Mouse (Mus musculus): ENCODE data around the gene Camta1. TPM values are rescaled to one million over a fixed set of nuclear protein-coding genes. Genes with fewer than 3 reads are reported as not detected.

Camta1 gene
- polyA plus RNA-seq, 1 experiment from 2014 or later: 61.9 TPM

- Histone ChIP-seq H3K36me3 (ENCODE audit: control insufficient read depth, insufficient read depth, low read length) (no peaks in the 10 kb centered on the region), H3K4me2 (replicated peaks; ENCODE audit: low read depth) (no peak overlapping the region), H3K27me3 (ENCODE audit: control insufficient read depth, insufficient read depth, low read length) (no peaks in the 10 kb centered on the region), H3K4me3 (ENCODE audit: low read depth, low read length) (no peak overlapping the region), H3K9ac (ENCODE audit: low read length) (no peak overlapping the region), H3K9me3 (ENCODE audit: control insufficient read depth, low read length) (no peaks in the 10 kb centered on the region), H3K4me1 (replicated peaks; ENCODE audit: control insufficient read depth, insufficient read depth) (no peaks in the 10 kb centered on the region), H3K27ac (replicated peaks) (no peak overlapping the region)
- DNase-seq (ENCODE audit: low spot score) (no peak), ATAC-seq (ENCODE audit: low FRiP score, low TSS enrichment) (no peak)
- 84% methylated on average over 3 of the region's 3 CpGs for WGBS
- no peak for TF ChIP-seq EP300 (optimal IDR thresholded peaks at IDR 0.05)
- no peak for TF ChIP-seq CTCF (IDR thresholded peaks at IDR 0.05; ENCODE audit: low read depth)
Measured at GRCm38 (mm10) chr4:151773651-151774050, 88.0 kb downstream of the Camta1 start.

- WGBS: 80% methylated on average over 5 of the region's 5 CpGs
- H3K27ac ChIP-seq (replicated peaks): no peak overlapping the region
- ATAC-seq (ENCODE audit: low FRiP score, low TSS enrichment) (no peak), DNase-seq (ENCODE audit: low spot score) (no peak)
- no peak overlapping the region for H3K4me3 ChIP-seq (ENCODE audit: low read depth, low read length)
- H3K9ac ChIP-seq (ENCODE audit: low read length): no peak overlapping the region
- H3K36me3 ChIP-seq (ENCODE audit: control insufficient read depth, insufficient read depth, low read length): no peaks in the 10 kb centered on the region
- TF ChIP-seq EP300 (optimal IDR thresholded peaks at IDR 0.05) (no peak), CTCF (IDR thresholded peaks at IDR 0.05; ENCODE audit: low read depth) (no peak)
- no peaks in the 10 kb centered on the region for H3K4me1 ChIP-seq (replicated peaks; ENCODE audit: control insufficient read depth, insufficient read depth)
- H3K27me3 ChIP-seq (ENCODE audit: control insufficient read depth, insufficient read depth, low read length): no peaks in the 10 kb centered on the region
- H3K4me2 ChIP-seq (replicated peaks; ENCODE audit: low read depth): no peak overlapping the region
- no peaks in the 10 kb centered on the region for H3K9me3 ChIP-seq (ENCODE audit: control insufficient read depth, low read length)
Measured at GRCm38 (mm10) chr4:151773007-151773406, 88.7 kb downstream of the Camta1 start.

GRCm38 (mm10) chr4:151770697-151771096 is 91.0 kb downstream of the Camta1 start:
- DNase-seq (ENCODE audit: low spot score): no peak
- no peak for ATAC-seq (ENCODE audit: low FRiP score, low TSS enrichment)

DNA sequence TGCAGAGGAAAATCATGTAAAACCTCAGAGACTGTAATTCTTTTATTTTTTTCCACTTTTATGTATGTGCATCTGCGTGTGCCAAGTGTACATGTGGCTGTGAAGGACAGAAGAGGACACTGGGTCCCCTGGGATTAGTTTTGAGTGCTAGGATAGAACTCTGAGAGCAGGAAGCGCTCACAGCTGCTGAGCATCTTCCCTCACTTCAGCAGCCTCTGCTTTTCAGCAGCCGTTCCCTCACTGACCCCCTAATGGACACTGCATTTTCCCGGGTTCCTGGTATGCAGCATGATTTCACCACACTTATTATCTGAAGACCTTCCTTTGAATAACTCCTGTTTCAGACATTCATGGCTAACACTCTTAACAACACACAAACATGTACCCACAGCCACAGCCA is 93.9 kb downstream of the Camta1 start:
- Histone ChIP-seq H3K9me3 (ENCODE audit: control insufficient read depth, low read length) (no peaks in the 10 kb centered on the region), H3K27ac (replicated peaks) (no peak overlapping the region), H3K4me2 (replicated peaks; ENCODE audit: low read depth) (no peak overlapping the region), H3K4me3 (ENCODE audit: low read depth, low read length) (no peak overlapping the region), H3K27me3 (ENCODE audit: control insufficient read depth, insufficient read depth, low read length) (no peaks in the 10 kb centered on the region), H3K9ac (ENCODE audit: low read length) (no peak overlapping the region), H3K36me3 (ENCODE audit: control insufficient read depth, insufficient read depth, low read length) (no peaks in the 10 kb centered on the region), H3K4me1 (replicated peaks; ENCODE audit: control insufficient read depth, insufficient read depth) (no peaks in the 10 kb centered on the region)
- no peak for ATAC-seq (ENCODE audit: low FRiP score, low TSS enrichment)
- 75% methylated on average over 4 of the region's 4 CpGs for WGBS
- DNase-seq (ENCODE audit: low spot score): no peak
- TF ChIP-seq EP300 (optimal IDR thresholded peaks at IDR 0.05) (no peak), CTCF (IDR thresholded peaks at IDR 0.05; ENCODE audit: low read depth) (no peak)

More at GRCm38 (mm10) chr4:151770697-151771096, 91.0 kb downstream of the Camta1 start:
- H3K27me3 ChIP-seq (ENCODE audit: control insufficient read depth, insufficient read depth, low read length): no peaks in the 10 kb centered on the region
- no peak overlapping the region for H3K4me3 ChIP-seq (ENCODE audit: low read depth, low read length)
- no peaks in the 10 kb centered on the region for H3K9me3 ChIP-seq (ENCODE audit: control insufficient read depth, low read length)
- no peak for TF ChIP-seq EP300 (optimal IDR thresholded peaks at IDR 0.05)
- TF ChIP-seq CTCF (IDR thresholded peaks at IDR 0.05; ENCODE audit: low read depth): no peak
- H3K4me1 ChIP-seq (replicated peaks; ENCODE audit: control insufficient read depth, insufficient read depth): no peaks in the 10 kb centered on the region
- H3K36me3 ChIP-seq (ENCODE audit: control insufficient read depth, insufficient read depth, low read length): no peaks in the 10 kb centered on the region
- H3K9ac ChIP-seq (ENCODE audit: low read length): no peak overlapping the region
- H3K27ac ChIP-seq (replicated peaks): no peak overlapping the region
- 35% methylated on average over 5 of the region's 5 CpGs for WGBS
- H3K4me2 ChIP-seq (replicated peaks; ENCODE audit: low read depth): no peak overlapping the region

DNA sequence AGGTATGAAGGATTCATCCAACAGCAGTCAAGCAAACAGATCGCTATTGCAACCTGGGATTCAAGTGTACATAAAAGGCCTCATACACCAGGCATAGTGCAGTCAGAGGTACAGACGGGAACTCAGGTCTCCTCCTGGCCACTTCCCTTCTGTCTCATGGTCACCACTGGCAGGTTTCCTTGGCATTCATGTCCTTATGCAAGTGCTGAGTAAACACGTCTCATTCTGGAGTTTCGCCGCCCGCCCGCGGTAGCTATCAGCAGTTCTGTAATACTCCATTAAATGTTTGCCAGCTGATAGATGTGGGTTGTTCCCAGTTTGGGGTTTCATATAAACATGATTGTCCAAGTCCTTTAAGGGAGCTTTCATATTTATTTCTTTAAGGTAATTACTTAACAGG is 94.3 kb downstream of the Camta1 start:
- no peaks in the 10 kb centered on the region for H3K27me3 ChIP-seq (ENCODE audit: control insufficient read depth, insufficient read depth, low read length)
- no peak for TF ChIP-seq EP300 (optimal IDR thresholded peaks at IDR 0.05)
- no peak for TF ChIP-seq CTCF (IDR thresholded peaks at IDR 0.05; ENCODE audit: low read depth)
- 77% methylated on average over 8 of the region's 8 CpGs for WGBS
- H3K4me3 ChIP-seq (ENCODE audit: low read depth, low read length): no peak overlapping the region
- no peak overlapping the region for H3K9ac ChIP-seq (ENCODE audit: low read length)
- no peak overlapping the region for H3K4me2 ChIP-seq (replicated peaks; ENCODE audit: low read depth)
- no peaks in the 10 kb centered on the region for H3K4me1 ChIP-seq (replicated peaks; ENCODE audit: control insufficient read depth, insufficient read depth)
- no peaks in the 10 kb centered on the region for H3K9me3 ChIP-seq (ENCODE audit: control insufficient read depth, low read length)
- peak; percentile 23 for DNase-seq (ENCODE audit: low spot score)
- H3K36me3 ChIP-seq (ENCODE audit: control insufficient read depth, insufficient read depth, low read length): no peaks in the 10 kb centered on the region
- ATAC-seq (ENCODE audit: low FRiP score, low TSS enrichment): no peak
- no peak overlapping the region for H3K27ac ChIP-seq (replicated peaks)

DNA sequence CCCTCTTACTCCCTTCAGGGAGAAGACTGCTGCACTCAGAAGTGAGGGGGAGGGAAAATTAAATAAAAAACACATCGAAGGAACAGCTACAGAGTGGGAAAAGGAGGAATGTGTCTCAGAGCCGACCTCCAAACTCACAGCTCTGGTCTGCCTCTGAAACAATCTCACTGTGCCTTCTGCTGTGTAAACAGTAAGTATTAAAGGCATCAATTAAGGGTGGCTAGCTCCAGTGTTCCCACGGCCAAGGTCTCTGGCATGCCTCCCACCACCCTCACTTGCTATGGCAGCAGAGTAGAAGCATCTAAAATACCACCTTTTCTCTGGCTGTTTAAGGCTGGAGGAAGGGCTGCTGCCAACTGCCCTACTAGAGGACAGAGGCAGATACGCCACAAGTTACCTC is 96.3 kb downstream of the Camta1 start:
- Histone ChIP-seq H3K27ac (replicated peaks) (no peak overlapping the region), H3K36me3 (ENCODE audit: control insufficient read depth, insufficient read depth, low read length) (no peaks in the 10 kb centered on the region), H3K9me3 (ENCODE audit: control insufficient read depth, low read length) (no peaks in the 10 kb centered on the region), H3K4me1 (replicated peaks; ENCODE audit: control insufficient read depth, insufficient read depth) (no peaks in the 10 kb centered on the region), H3K27me3 (ENCODE audit: control insufficient read depth, insufficient read depth, low read length) (no peaks in the 10 kb centered on the region), H3K4me2 (replicated peaks; ENCODE audit: low read depth) (no peak overlapping the region), H3K9ac (ENCODE audit: low read length) (no peak overlapping the region), H3K4me3 (ENCODE audit: low read depth, low read length) (no peak overlapping the region)
- 34% methylated on average over 4 of the region's 4 CpGs for WGBS
- DNase-seq (ENCODE audit: low spot score) (no peak), ATAC-seq (ENCODE audit: low FRiP score, low TSS enrichment) (no peak)
- TF ChIP-seq EP300 (optimal IDR thresholded peaks at IDR 0.05): no peak
- no peak for TF ChIP-seq CTCF (IDR thresholded peaks at IDR 0.05; ENCODE audit: low read depth)

Measured in stomach, postnatal 0 days (tissue).